Mouse (Mus musculus): ENCODE data around the gene Acap3. TPM values are rescaled to one million over a fixed set of nuclear protein-coding genes. Genes with fewer than 3 reads are reported as not detected.

The Acap3 gene
- 10 to 100 TPM; 16.9 to 29.4 TPM for total RNA-seq (2021)
- long read RNA-seq, experiment 1, partial matches to known transcripts: 0 of 9 reads
- long read RNA-seq, experiment 1, other reads (novel, unspliced or antisense): 9 of 9 reads
- long read RNA-seq, experiment 2, partial matches to known transcripts: 3 of 27 reads
- long read RNA-seq, experiment 2, other reads (novel, unspliced or antisense): 24 of 27 reads

DNA sequence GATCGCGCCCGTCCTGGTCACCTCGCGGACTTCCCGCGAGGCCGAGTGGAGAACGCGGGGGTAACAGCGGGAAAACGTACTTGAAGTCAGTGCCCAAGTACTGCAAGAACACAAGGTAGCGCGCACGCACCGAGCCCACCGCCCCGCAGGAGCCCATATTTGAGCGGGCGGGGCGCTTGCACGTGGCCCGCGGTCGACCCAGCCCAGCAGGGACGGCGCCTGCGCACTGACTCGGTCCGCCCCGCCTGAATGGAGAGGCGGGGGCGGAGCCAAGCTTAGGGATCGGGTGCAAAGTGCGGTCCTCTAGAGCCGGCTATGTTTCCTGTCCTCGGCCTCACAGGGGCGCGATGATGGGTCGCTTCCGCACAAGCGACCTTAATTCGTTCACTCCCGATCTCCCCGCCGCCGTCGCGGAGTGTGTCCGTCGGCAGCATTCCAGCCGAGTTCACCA, at the start of gene Acap3, which contains the start of gene Pusl1:
TSS of gene Acap3 (plus strand) at position 272 of the 451 bp plus-strand sequence.
TSS of gene Pusl1 (minus strand) at position 231 of the 451 bp plus-strand sequence.
- DNase-seq: peak; percentile 98

DNA sequence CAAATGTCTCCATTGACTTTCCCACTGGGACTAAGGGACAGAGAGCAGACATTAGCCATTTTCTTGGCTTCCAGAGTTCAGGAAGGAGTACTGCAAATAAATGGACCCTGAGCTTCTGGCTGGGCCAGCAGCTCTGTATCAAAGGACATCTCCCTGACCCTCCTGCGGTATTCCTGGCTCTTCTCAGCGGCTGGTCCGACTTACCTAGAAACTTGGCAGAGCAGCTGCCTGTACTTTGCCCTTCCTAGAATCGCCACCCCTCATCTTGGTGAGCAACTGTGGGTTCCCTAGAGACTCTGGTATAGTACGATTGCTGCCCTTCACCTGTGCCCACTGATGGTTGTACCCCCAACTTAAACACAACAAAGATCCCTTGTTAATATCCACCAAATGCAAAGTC, 48.4 kb upstream of the Acap3 start:
- DNase-seq: no peak

DNA sequence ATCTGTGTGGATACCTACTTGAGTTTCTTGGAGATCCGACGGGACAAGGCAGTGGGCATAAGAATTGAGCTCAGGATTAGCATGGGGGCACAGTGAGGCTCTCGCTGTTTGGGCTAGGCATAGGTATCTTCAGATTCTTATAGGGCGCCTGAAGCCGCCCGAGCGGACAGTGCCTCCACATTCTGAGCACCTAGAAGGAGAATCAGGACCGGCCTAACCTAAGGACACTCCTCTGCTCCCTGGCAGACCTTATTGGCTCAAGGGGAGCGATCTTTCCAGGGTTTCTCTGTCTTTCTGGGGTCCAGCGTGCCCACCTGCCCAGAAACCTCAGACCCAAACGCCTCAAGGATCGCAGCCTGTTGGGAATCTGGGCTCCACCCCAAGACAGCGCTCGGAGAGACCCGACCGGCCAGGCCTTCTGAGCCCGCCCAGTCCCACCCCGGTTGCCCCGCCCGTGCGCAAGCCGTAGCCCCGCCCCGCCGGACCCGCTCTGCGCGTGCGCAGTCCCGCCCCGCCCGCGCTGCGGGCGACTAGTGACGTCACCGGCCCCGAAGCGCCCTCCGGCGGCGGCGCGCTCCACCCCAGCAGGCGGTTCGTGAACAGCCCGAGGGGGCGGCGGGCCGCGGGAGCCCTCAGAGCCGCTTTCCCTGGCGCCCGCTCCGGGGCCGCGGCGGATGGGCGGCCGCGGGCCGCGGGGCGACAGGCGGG, 44.6 kb upstream of the Acap3 start, which contains the start of gene Dvl1:
TSS of gene Dvl1 (plus strand) at position 532 of the 708 bp plus-strand sequence.
- DNase-seq: peak; percentile 99

DNA sequence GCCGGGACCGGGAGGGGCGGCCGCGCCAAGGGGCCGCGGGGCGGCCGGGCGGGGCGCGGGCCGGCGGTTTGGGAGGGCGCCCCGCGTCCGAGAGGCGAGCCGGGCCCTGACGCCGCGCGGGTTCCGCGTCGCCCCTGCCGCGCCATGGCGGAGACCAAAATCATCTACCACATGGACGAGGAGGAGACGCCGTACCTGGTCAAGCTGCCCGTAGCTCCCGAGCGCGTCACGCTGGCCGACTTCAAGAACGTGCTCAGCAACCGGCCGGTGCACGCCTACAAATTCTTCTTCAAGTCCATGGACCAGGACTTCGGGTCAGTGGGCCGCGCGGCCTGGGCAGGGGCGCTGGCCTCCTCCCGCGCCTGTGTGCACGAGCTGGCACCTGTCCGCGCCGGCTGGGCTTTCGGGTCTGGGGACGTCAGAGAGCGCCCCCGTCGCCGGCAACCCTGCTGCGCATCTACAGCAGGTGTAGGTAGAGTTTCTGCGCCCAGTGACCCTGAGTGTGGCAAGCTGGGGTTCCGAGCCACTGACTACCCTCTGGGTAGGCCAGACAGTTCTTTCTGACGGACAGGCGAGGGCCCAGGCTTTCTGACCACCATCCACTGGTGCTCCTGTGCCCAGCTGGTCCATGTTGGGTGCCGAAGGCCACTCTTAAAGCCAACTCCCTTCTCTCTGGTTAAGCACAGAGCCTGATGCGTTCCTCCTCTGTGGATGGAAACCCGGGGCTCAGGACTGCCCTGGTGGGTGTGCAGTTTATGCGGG, 43.9 kb upstream of the Acap3 start:
- DNase-seq: peak; percentile 53

DNA sequence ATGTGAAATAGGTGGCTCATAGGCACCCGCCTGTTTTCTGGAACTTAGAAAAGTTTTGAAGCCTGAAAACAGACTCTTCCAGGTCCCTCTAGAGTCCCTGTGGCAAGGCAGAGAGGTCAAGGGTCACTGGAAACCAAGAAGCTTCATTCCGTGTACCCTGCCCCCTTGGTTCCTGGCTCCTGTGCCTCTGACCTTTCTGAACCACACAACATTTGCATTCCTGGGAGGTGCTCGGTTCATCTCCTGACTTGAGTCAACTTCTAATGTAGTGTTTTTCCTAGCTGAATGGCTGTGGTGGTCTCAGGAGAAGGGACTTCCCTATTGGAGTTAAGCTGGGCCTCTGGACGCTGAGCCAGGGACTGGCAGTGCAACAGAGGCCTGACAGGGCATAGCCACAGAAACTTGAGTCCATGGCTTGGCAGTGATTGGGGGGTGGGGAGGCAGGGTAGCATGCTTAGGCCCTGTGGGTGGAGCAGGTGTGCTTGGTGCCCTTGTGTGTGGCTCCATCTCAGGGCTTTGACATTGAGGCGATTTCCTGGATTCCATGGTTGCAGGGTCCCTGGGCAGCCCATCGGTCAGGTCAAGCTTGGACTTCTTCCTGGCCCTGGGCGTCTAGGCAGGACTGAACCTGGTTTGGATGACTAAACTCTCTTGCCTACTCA, 43.1 kb upstream of the Acap3 start:
- DNase-seq: no peak

DNA sequence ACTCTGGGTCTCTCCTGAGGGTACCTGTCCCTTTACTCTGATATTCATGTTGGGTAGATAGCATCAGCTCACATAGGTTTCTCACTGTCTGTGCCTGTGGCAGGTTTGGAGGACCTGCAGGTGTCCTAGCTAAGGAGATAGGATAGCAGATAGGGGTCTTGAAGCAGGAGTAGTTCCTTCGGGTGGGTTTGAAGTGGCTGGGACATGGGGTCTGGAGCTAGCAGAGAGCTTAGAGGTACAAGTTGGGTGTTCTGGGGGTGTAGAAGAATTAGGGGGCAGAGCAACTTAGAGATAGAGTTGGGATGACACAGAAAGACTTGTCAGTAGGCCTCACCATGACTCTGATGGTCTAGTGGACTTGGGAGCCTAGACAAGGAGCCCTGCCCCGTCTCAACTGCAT, 42.2 kb upstream of the Acap3 start:
- no peak for DNase-seq

DNA sequence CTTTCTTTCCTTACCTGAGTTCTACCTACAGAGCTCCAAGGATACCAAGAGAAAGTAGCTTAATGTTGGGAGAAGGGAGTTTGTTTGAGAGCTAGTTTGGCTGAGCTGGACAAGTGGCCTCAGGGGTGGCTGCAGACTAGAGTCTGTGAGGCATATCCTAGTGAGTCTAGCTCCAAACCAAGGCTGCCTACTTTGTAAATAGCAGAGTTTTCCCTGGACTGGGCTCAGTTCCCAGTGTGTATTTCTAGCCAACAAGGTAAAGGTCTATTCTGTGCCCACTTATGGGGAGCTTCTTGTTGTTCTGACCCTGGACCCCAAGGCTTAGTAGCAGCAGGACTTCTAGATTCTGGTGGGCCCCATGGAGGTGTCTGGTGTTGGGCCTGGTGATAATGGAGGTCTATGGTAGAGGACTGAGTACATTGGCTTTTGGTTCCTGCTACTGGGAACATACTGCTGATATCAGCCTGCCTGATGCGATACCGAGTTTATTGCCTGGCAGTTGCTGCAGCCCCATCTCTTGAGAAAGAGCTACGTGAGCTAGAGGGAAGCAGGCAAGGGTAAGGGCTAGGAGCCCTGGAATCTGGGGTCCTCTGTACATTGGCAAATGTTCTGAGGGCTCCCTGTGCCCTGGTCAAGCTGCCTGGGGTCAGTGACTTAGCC, 41.7 kb upstream of the Acap3 start:
- no peak for DNase-seq

DNA sequence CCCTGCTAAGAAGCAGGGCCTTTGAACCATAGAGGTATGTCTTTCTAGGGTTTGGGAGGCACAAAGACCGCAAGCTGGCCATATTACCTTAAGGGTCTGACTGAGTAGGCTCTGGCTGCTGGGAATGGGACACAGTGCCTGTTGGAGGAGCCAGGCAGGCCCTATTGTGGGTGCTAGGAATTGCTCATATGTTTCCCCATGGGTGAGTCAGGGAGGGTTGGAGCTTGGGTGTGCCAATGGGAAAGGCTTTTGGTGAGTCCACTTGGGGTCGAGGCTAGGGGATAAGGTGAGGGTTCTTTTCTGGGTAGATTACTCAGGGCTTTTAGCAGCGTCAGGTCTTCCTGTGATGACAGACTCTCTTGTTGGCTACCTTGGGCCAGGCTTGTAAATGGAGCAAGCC, 40.3 kb upstream of the Acap3 start:
- DNase-seq: no peak

DNA sequence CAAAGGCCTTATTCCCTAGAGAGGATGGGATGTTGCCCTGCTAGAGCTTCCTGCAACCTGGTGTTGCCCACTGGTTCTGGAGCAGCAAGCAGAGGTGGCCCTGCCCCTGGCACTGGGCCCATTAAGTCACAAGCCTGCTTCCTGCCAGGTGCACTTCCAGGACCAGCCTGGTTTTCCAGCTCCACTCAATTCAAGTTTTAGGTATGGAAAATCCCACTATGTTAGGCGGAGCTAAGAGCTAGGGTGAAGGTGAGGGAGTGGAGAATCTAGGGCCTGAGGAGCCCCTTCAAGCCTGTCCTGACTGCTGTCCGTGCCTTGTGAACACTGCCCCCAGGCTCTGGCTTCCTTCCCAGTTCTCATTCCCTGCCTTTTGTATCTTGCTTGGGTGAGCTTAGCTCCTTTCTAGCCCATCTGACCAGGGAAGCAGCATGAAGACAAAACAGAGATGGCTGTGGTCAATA, 39.6 kb upstream of the Acap3 start:
- no peak for DNase-seq

DNA sequence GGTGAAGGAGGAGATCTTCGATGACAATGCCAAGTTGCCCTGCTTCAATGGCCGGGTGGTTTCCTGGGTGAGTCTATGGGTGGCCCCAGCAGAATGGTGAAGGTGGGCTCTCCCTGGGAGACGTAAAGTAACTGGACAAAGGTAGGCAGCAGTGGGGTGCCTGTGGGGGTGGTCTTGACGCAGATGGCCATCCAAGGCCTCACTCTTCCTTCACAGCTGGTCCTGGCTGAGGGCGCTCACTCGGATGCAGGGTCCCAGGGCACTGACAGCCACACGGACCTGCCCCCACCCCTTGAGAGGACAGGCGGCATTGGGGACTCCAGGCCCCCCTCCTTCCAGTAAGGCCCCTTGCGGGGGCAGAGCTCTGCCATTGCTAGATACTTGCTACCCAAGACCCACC, 38.2 kb upstream of the Acap3 start:
- no peak for DNase-seq

DNA sequence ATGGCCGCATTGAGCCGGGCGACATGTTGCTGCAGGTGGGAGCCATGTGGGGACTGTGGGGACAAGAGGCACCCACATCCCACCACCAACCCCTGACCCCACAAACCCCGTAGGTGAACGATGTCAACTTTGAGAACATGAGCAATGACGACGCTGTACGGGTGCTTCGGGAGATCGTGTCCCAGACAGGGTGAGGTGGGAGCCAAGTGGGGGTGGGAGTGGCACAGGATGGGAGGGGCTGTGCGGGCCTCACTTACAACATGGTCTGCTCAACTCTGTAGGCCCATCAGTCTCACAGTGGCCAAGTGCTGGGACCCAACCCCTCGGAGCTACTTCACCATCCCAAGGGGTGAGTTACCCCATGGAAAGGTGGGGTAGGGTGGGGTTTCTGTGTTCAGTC, 36.6 kb upstream of the Acap3 start:
- DNase-seq: no peak

DNA sequence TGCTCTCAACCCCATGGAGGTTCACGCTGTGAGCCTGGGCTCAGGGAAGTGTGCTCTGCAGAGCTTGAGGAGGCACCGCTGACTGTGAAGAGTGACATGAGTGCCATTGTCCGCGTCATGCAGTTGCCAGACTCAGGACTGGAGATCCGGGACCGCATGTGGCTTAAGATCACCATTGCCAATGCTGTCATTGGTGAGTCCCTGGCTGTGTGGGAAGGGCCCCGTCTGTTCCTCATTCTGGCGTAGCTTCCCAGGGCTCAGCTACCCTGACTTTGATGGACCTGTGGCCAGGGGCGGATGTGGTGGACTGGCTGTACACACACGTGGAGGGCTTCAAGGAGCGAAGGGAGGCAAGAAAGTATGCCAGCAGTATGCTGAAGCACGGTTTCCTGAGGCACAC, 35.6 kb upstream of the Acap3 start:
- no peak for DNase-seq

DNA sequence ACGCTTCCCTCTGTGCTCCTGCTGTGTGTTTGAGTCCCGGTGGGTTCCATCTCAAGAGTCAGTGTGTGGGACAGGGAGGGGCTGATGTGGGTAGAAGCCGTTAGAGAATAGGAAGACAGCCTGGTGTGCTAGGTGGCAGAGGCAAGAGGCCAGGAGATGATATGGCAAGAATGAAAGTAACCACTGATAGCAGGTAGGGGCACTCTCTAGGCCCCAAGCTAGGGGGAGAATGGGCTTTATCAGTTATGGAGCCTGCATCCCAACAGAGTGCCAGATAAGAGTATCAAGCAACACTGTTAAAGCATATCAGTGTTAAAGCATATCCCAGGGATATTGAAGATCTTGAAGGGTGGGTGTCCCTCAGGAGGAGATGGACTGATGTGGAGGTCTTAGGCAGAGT, 34.7 kb upstream of the Acap3 start:
- no peak for DNase-seq

DNA sequence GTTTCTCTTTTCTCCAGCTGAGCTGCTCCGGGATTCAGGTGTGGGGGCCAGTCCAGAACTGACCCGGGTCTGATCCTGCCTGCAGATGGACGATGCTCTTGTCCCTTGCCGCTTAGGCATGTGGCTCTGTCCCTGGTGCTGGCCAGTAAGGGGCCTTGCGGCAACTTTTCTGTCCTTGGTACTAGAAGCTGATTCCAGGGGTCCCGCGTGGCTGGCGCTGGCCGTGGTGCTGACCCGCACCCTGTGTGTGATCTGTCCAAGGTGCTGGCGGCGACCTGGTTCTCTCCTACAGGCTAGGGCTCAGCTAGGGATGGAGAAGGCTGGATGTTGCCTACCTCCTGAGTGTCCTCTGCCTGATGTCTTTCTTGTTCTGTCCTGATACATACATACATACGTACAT, 32.3 kb upstream of the Acap3 start:
- DNase-seq: peak; percentile 76

DNA sequence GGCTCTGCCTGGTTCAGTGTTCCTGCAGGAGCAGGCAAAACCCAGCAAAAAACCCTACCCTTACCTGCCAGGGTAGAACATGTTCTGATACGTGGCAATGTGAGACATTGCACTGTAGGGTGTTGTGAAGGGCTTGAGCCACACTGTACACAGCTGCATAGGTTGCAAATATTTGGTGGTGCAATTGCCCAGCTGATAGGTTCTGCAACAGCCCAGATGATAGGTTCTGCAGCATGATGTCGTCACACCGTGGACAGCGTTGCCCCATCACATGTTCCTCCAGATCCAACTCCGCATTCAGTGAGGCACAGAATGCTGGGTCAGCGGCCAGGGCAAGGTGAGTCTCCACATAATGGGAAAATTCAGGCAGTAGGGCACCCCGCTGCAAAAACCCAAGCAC, 29.8 kb upstream of the Acap3 start:
- DNase-seq: no peak

DNA sequence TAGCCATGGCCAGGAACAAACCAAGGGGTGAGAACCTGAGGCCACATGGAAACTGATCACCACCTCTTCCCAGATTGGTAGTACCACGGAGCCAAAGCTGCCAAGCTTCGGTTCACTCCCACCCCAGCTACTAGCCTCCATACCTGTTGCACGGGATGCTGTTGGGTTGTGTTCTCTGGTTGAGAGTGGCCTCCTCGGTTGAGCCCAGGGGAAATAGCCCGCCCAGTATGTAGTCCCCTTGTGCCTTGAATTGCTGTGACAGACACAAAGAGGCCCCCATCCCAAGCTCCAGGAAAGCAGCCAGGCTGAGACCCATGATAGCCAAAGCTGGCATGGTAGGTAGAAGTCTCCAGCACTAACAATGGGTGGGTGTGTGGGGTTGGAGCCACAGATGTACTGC, 28.6 kb upstream of the Acap3 start, which contains the start of gene Tas1r3:
TSS of gene Tas1r3 (minus strand) at position 362 of the 400 bp plus-strand sequence.
- DNase-seq: no peak

DNA sequence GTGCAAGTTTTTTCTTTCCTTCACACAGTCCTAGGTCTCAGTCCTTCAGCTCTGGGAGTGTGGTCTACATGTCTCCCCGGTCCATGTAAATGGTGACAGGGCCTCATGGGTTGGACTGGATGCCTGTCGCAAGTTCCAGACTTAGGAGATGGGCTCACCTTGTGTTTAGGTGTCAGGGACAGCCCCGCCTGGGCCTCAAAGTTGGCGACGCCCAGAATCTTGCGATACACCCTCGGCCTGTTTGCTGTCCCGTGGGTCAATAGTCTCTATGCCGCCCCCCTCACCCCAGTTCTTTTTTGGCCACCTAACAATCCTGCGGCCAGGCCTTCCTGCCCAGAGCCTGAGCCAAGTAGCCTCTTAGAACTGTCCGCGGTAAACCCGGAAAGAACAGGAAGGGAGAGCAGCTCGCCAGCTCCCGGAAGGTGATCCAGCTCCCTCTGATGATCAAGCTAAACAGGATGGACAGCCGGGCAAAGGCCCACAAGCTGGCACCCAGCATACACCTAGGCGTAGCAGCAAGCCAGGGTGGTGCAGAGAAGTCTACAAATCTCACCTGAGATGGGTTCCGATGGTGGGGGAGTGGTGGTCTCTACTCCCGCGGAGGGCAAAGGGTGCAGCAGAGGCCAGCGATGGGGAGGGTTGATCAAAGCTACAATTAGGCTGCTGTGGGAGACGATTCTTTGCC, 22.9 kb upstream of the Acap3 start:
- peak; percentile 40 for DNase-seq

DNA sequence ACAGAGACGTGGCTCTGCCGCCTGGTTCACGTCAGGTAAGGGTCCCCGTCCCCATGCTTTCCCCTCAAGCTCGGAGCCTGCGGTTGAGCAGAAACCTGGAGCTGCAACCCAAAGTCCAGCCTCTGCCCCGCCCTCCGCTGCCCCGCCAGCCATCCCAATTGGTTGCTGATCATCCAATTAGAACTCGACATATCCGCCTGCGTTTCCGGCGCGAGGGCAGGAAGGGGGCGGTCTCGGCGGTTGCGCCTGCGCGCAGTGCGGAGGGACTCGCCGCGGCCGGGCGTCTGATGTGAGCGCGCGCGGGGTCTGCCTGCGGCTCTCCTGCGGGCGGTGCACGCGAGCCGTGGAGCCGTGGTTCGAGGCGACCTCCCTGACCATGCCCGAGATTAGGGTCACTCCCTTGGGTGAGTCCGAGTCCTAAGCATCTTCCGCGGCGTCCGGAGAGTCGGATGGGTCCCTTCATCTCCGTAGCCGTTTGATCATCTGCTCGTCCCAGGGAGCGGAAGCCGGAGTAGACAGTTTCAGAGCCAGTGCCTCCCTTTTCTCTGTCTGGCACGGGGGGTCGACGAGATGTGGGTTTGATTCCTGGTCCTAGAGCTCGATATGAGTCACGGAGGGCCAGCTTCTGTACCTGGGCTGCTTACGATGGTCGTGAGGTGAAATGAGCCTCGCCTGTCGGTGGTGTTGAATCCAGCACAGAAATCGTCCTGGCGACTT, 22.1 kb upstream of the Acap3 start, which contains the start of the genes Cptp and Ints11:
TSS of gene Cptp (minus strand) at position 124 of the 717 bp plus-strand sequence.
TSS of gene Ints11 (plus strand) at position 230 of the 717 bp plus-strand sequence.
- DNase-seq: peak; percentile 98

DNA sequence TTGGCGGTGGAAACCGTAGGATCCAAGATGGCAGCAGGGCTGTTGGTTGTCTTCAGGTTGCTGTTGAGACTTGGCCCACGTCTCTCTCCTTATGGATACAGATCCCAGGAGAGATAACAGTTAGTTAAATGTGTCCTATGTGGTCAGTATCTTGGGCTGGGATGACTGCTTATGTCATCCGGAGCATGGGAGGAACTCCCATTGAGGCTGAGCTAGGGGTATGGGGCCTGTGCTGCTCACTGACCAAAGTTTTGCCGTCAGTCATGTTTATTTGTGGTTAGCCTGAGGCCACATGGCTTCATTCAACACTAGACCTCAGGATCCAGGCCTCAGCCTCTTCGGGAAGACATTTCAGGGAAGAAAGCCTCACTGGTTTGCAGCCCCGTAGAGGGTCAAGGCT, 20.2 kb upstream of the Acap3 start:
- no peak for DNase-seq

DNA sequence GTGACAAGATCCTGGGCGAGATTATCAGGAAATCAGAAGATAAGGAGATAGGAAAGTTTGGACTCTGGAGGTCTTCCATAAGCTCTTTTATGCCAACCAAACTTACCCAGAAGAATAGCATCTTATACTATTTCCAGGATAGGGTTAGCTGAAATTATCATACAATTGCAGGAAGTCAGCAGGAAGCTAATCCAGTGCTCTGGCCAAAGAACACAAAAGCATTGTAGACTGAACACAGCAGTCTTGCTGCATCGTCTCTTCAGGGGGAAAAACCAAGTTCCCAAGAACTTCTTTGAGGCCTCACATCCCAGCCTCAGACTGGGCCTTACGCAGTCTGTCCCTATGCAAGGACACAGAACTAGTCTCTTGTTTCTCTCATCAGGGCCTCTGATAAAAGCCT, 8.0 kb upstream of the Acap3 start:
- DNase-seq: no peak
